Mouse (Mus musculus) T-helper 1 cell (primary cell): ENCODE measurements at regions not wholly inside any gene's neighbourhood (a gene's known extent, or its start where the extent isn't known, plus 50 kb on each side); places are given as distances from the start of the nearest gene placed in this dataset.
"Not testable (repeated sequence)": the region's sequence is repeated elsewhere in the genome, so short reads cannot be mapped to it uniquely, and the experiment has no call there.

ENCODE experiments used
- in situ Hi-C: fragments of 300-600 bp; cut with MboI, MseI; formaldehyde crosslinking; loops from one replicate; pipeline ENCODE4 v1.15.1; 2025; ENCODE audit warnings: high pct_unique_total_duplicates

GRCm38 (mm10) chr3:50643068-50643467, 199.7 kb upstream of the Slc7a11 start:
- in situ Hi-C loops = no loop called here

GRCm38 (mm10) chr3:50639907-50640323, 196.5 kb upstream of the Slc7a11 start:
- in situ Hi-C loops = no loop called here

- in situ Hi-C loops = no loop called here
These were observed 191.2 kb upstream of the Slc7a11 start for GRCm38 (mm10) chr3:50634457-50635075.

- in situ Hi-C loops = no loop called here
These were observed 187.9 kb upstream of the Slc7a11 start for GRCm38 (mm10) chr3:50631286-50631685.

GRCm38 (mm10) chr3:50628092-50628696, 184.8 kb upstream of the Slc7a11 start:
- in situ Hi-C loops = no loop called here

- in situ Hi-C loops = not testable (repeated sequence)
These were observed 177.8 kb upstream of the Slc7a11 start for GRCm38 (mm10) chr3:50621176-50621575.

GRCm38 (mm10) chr3:50619061-50619460, 175.6 kb upstream of the Slc7a11 start:
- in situ Hi-C loops = no loop called here

GRCm38 (mm10) chr3:50615384-50616285, 172.2 kb upstream of the Slc7a11 start:
- in situ Hi-C loops = no loop called here

GRCm38 (mm10) chr3:50613011-50613410, 169.6 kb upstream of the Slc7a11 start:
- in situ Hi-C loops = no loop called here

GRCm38 (mm10) chr3:50609341-50610012, 166.1 kb upstream of the Slc7a11 start:
- in situ Hi-C loops = no loop called here

- in situ Hi-C loops = no loop called here
These were observed 164.3 kb upstream of the Slc7a11 start for GRCm38 (mm10) chr3:50607736-50608135.

GRCm38 (mm10) chr3:50606986-50607385, 163.6 kb upstream of the Slc7a11 start:
- in situ Hi-C loops = no loop called here

GRCm38 (mm10) chr3:50605750-50606149, 162.3 kb upstream of the Slc7a11 start:
- in situ Hi-C loops = no loop called here

- in situ Hi-C loops = no loop called here
These were observed 159.8 kb upstream of the Slc7a11 start for GRCm38 (mm10) chr3:50603182-50603581.

GRCm38 (mm10) chr3:50595732-50596131, 152.3 kb upstream of the Slc7a11 start:
- in situ Hi-C loops = no loop called here

- in situ Hi-C loops = no loop called here
These were observed 140.9 kb upstream of the Slc7a11 start for GRCm38 (mm10) chr3:50584323-50584722.

GRCm38 (mm10) chr3:50583475-50583874, 140.1 kb upstream of the Slc7a11 start:
- in situ Hi-C loops = no loop called here

GRCm38 (mm10) chr3:50574388-50574787, 131.0 kb upstream of the Slc7a11 start:
- in situ Hi-C loops = no loop called here

- in situ Hi-C loops = no loop called here
These were observed 126.6 kb upstream of the Slc7a11 start for GRCm38 (mm10) chr3:50570027-50570426.

GRCm38 (mm10) chr3:50569565-50569964, 126.2 kb upstream of the Slc7a11 start:
- in situ Hi-C loops = loop anchor here (5.0 kb wide), 1 partner anchor 52 kb away; no protein-coding TSS in a partner anchor

GRCm38 (mm10) chr3:50554150-50554549, 110.7 kb upstream of the Slc7a11 start:
- in situ Hi-C loops = no loop called here

- in situ Hi-C loops = no loop called here
These were observed 105.2 kb upstream of the Slc7a11 start for GRCm38 (mm10) chr3:50548568-50548967.
